Mouse (Mus musculus): ENCODE data around the gene Bmp10.

DNA sequence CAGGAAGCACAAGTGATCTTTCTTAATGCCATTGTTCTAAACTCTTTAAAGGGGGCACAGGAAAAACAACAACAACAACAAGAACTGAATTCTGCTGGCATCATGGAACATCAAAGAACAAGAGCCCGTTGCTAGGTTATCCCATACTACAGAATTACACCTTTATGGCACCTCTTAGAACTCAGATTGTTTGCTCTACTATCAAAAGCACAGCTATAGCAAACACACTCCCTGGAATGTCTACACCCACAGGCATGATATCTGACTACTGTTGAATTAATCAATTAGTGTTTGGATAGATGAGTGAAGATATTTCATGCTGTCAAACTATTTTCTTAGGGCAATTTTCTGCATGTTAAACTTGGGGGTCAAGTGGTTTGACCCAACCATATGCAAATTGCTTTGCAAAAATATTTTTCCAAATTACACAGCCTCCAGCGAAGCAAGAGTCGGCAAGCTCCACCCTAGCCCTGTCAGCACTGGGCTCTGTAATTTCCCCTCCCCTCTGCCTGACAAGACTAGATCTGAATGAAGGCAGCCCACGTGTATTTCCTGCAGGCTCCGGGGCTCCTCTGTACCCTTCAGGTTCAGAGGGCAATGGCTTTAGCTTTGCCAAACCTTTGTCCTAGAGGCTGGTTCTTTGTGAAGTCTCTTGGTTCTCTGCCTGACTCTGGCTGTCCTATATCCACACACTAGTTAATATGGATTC lies 50.7 kb downstream of the Bmp10 start:
- no peak for TF ChIP-seq CTCF (IDR thresholded peaks at IDR 0.05; ENCODE audit: low read depth)
- TF ChIP-seq EP300 (IDR thresholded peaks at IDR 0.05; ENCODE audit: low read depth): no peak

Data from liver, embryonic 14.5 days (tissue).